Mouse (Mus musculus) midbrain, embryonic 11.5 days (tissue): ENCODE data around the gene Slpi. TPM values are rescaled to one million over a fixed set of nuclear protein-coding genes. Genes with fewer than 3 reads are reported as not detected.
"Not testable (repeated sequence)": the region's sequence is repeated elsewhere in the genome, so short reads cannot be mapped to it uniquely, and the experiment has no call there.

Experiments used
- ATAC-seq: fragments of 200-750 bp; cut with Nextera tagmentation; 2 replicates; pipeline ENCODE4 v1.8.0; 2017; ENCODE audit warnings: moderate TSS enrichment, moderate library complexity; ENCODE audit not compliant: low FRiP score
- DNase-seq: peaks from one replicate; pipeline ENCODE4 v3.0.0; 2015; ENCODE audit warnings: low spot score; ENCODE audit errors: missing footprints
- H3K27ac ChIP-seq: fragments of 300-500 bp; sonication (generic); 2 replicates; pipeline ENCODE4 v1.5.1; 2014; ENCODE audit warnings: low read depth, low read length
- H3K27me3 ChIP-seq: fragments of 300-500 bp; sonication (generic); 2 replicates; pipeline ENCODE4 v1.6.1; 2014; ENCODE audit warnings: mild to moderate bottlenecking, low read length, moderate library complexity, mixed read lengths; ENCODE audit not compliant: control insufficient read depth, insufficient read depth
- H3K36me3 ChIP-seq: fragments of 300-500 bp; sonication (generic); 2 replicates; pipeline ENCODE4 v1.6.1; 2014; ENCODE audit warnings: mild to moderate bottlenecking, low read length, moderate library complexity, mixed read lengths; ENCODE audit not compliant: control insufficient read depth, insufficient read depth
- H3K4me1 ChIP-seq: fragments of 300-500 bp; sonication (generic); 2 replicates; pipeline ENCODE4 v1.6.1; 2014; ENCODE audit warnings: low read length; ENCODE audit not compliant: control insufficient read depth, insufficient read depth
- H3K4me2 ChIP-seq: fragments of 300-500 bp; sonication (generic); 2 replicates; pipeline ENCODE4 v1.6.1; 2014; ENCODE audit warnings: mild to moderate bottlenecking, moderate library complexity
- H3K4me3 ChIP-seq: fragments of 300-500 bp; sonication (generic); 2 replicates; pipeline ENCODE4 v1.5.1; 2014; ENCODE audit warnings: low read depth, low read length
- H3K9ac ChIP-seq: fragments of 300-500 bp; sonication (generic); 2 replicates; pipeline ENCODE4 v1.6.1; 2014; ENCODE audit warnings: low read length
- H3K9me3 ChIP-seq: fragments of 300-500 bp; sonication (generic); 2 replicates; pipeline ENCODE4 v1.6.1; 2016; ENCODE audit warnings: low read length; ENCODE audit not compliant: control insufficient read depth
- WGBS: fragments of 180-500 bp; shearing (Covaris S2); extraction: QIAGEN DNeasy Blood & Tissue Kit; methylation state at CpG from one replicate; pipeline ENCODE4 v1.1.7; 2014; 5-methylcytosine and 5-hydroxymethylcytosine counted together
- microRNA-seq: library from miRNA; unstranded; fragments of <30 nt; microRNA quantifications from one replicate; pipeline ENCODE4, GENCODE M21; 2017
- polyA plus RNA-seq: library from polyadenylated mRNA; unstranded; fragments of >200 nt; fragmentation: Nextera tagmentation; extraction: Ambion mirVana; gene quantifications from 2 replicates; pipeline ENCODE4 v1.2.1, GENCODE M21; 2014

Gene Slpi
- polyA plus RNA-seq, 1 experiment from 2014 or later: 0.52 TPM

DNA sequence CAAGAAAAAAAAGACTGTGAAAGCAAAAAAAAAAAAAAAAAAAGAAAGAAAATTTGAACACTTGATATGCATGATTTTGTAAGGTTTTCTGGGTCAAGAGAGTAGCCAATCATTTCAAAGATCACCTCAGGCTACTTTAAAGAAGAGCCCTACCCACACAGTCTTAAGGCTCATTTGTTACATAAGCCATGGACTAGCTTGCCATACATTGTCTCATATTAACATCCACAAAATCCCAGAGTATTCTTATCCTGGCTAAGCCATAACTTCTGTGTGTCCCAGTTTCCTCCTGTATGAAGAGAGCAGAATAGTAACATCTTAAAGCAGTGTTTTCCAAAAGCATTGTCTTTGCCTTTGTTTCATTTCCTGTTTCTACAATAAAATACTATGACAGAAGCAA lies 73.4 kb downstream of the Slpi start:
- H3K4me2 ChIP-seq, H3K9me3 ChIP-seq, H3K9ac ChIP-seq, H3K27ac ChIP-seq, H3K4me1 ChIP-seq, ATAC-seq, H3K36me3 ChIP-seq, H3K4me3 ChIP-seq, DNase-seq, H3K27me3 ChIP-seq: not testable (repeated sequence)

DNA sequence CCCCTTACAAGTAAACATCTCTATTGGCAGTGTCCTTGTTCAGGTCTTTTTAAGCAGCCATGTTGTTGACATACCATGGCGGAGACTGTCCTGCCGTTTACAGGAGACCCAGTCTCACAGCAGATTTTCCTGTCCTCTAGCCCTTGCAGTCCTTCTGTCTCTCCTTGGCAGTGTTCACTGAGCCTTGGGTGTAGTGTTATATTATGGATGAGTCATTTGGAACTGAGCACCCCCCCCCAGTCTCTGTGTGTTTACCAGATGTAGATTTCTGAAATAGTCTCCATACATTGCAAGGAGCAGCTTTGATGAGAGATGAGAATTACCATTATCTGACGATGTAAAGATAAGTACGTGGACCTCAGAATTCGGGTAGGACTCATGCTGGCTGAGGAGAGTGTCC lies 76.3 kb downstream of the Slpi start:
- no peaks in the 10 kb centered on the region for H3K4me1 ChIP-seq
- no peak overlapping the region for H3K9ac ChIP-seq
- no peak overlapping the region for H3K4me3 ChIP-seq
- no peak overlapping the region for H3K27ac ChIP-seq
- no peak for DNase-seq
- no peaks in the 10 kb centered on the region for H3K9me3 ChIP-seq
- no peak for ATAC-seq
- no peaks in the 10 kb centered on the region for H3K27me3 ChIP-seq
- no peak overlapping the region for H3K4me2 ChIP-seq
- H3K36me3 ChIP-seq: no peaks in the 10 kb centered on the region
- WGBS: 91% methylated on average over 5 of the region's 5 CpGs

Small RNAs within 50 kb of the gene (microRNA-seq; reads per million reads assigned to microRNA genes)
- gene Mir7678: not detected

Other genes starting within 250 kb of the Slpi start
- gene Kcns1, start 218.0 kb downstream of the Slpi start, polyA plus RNA-seq: 0.07 TPM in 1 of 2 replicates, not detected in the other
- not detected in 2 replicates for gene Wfdc5, start 206.4 kb downstream of the Slpi start, polyA plus RNA-seq
- gene Wfdc12, start 198.5 kb downstream of the Slpi start, polyA plus RNA-seq: not detected in 2 replicates
- gene Wfdc15a, start 189.0 kb downstream of the Slpi start, polyA plus RNA-seq: not detected in 2 replicates
- not detected in 2 replicates for gene Wfdc15b, start 167.4 kb downstream of the Slpi start, polyA plus RNA-seq
- not detected in 2 replicates for gene Svs2, start 150.6 kb downstream of the Slpi start, polyA plus RNA-seq
- gene Svs3b, start 132.5 kb downstream of the Slpi start, polyA plus RNA-seq: not detected in 2 replicates
- not detected in 2 replicates for gene Svs4, start 110.6 kb downstream of the Slpi start, polyA plus RNA-seq
- not detected in 2 replicates for gene Svs3a, start 99.8 kb downstream of the Slpi start, polyA plus RNA-seq
- gene Svs6, start 72.3 kb downstream of the Slpi start, polyA plus RNA-seq: not detected in 2 replicates
- gene Svs5, start 56.4 kb downstream of the Slpi start, polyA plus RNA-seq: not detected in 2 replicates
- not detected in 2 replicates for gene Rbpjl, start 14.0 kb upstream of the Slpi start, polyA plus RNA-seq
- gene Matn4, start 16.1 kb upstream of the Slpi start, polyA plus RNA-seq: 0.10 and 0.23 TPM in 2 replicates
- 9.7 and 9.9 TPM in 2 replicates for gene Sdc4, start 54.8 kb upstream of the Slpi start, polyA plus RNA-seq
- 62.0 and 63.6 TPM in 2 replicates for gene Sys1, start 67.9 kb upstream of the Slpi start, polyA plus RNA-seq
- gene Gm20458, start 71.9 kb upstream of the Slpi start, polyA plus RNA-seq: 4.7 and 5.0 TPM in 2 replicates
- not detected in 2 replicates for gene Trp53tg5, start 84.6 kb upstream of the Slpi start, polyA plus RNA-seq
- 3.1 and 3.4 TPM in 2 replicates for gene Dbndd2, start 97.0 kb upstream of the Slpi start, polyA plus RNA-seq
- 48.1 and 51.9 TPM in 2 replicates for gene Pigt, start 108.4 kb upstream of the Slpi start, polyA plus RNA-seq
- 15.4 and 21.7 TPM in 2 replicates for gene Wfdc2, start 173.3 kb upstream of the Slpi start, polyA plus RNA-seq
- gene Spint3, start 184.4 kb upstream of the Slpi start, polyA plus RNA-seq: not detected in 2 replicates
- not detected in 2 replicates for gene Wfdc6a, start 196.4 kb upstream of the Slpi start, polyA plus RNA-seq
- not detected in 2 replicates for gene Eppin, start 204.5 kb upstream of the Slpi start, polyA plus RNA-seq
- not detected in 2 replicates for gene Wfdc6b, start 224.4 kb upstream of the Slpi start, polyA plus RNA-seq
- not detected in 2 replicates for gene Wfdc8, start 224.5 kb upstream of the Slpi start, polyA plus RNA-seq
- gene Wfdc16, start 249.7 kb upstream of the Slpi start, polyA plus RNA-seq: not detected in 2 replicates